Mouse (Mus musculus) ovary, postnatal 14 days (tissue): ENCODE measurements at regions not wholly inside any gene's neighbourhood (a gene's known extent, or its start where the extent isn't known, plus 50 kb on each side); places are given as distances from the start of the nearest gene placed in this dataset.

Source experiments
- DNase-seq: peaks from one replicate; pipeline ENCODE4 v3.0.0; 2022; ENCODE audit warnings: low spot score

- no peak for DNase-seq
Measured at GRCm38 (mm10) chr2:137974651-137975050, 281.7 kb upstream of the Btbd3 start.

DNA sequence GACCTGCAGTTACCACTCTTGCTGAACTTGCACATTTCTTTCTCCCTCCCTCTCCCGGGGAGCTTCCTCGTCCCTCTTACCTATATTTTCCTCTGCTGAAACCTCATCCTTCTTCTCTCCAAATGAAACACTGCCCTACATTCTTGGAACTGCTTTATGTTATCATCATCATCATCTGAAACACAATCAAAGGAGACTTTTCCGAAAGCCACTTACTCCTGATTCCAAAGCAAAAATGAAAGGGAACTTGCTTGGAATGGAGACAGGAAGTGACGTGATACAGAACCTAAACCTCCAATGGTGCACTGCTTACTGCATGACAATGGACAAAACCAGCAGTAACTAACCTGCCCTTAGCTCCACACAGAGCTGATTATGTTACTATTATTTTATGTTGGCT, 287.2 kb upstream of the Btbd3 start:
- DNase-seq = no peak

- DNase-seq = no peak
Measured at GRCm38 (mm10) chr2:137966460-137967076, 289.8 kb upstream of the Btbd3 start.

DNA sequence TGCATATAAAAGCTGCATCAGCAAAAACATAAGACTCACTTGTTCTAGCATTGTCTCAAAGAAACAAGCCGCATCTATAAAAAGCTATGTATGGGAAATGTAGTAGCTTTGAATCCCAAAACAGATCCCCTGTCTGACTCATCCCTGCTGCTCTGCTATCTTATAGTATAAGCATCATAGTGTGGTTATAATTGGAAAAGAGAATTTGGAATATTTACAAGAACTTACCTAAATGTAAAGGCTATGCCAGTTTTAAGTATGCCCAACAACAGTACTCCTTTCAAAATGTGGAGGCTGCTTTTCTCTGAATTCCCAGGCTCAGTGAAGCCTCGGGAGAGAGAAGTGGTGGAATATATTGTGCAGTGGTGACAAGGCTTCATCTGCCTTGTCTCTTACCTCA, 301.5 kb upstream of the Btbd3 start:
- DNase-seq = no peak

- DNase-seq = no peak
Measured at GRCm38 (mm10) chr2:137953144-137953543, 303.2 kb upstream of the Btbd3 start.

GRCm38 (mm10) chr2:137951942-137952341, 304.4 kb upstream of the Btbd3 start:
- DNase-seq = no peak

GRCm38 (mm10) chr2:137950931-137951330, 305.4 kb upstream of the Btbd3 start:
- DNase-seq = no peak

GRCm38 (mm10) chr2:137942753-137943152, 313.6 kb upstream of the Btbd3 start:
- peak; percentile 82 for DNase-seq

DNA sequence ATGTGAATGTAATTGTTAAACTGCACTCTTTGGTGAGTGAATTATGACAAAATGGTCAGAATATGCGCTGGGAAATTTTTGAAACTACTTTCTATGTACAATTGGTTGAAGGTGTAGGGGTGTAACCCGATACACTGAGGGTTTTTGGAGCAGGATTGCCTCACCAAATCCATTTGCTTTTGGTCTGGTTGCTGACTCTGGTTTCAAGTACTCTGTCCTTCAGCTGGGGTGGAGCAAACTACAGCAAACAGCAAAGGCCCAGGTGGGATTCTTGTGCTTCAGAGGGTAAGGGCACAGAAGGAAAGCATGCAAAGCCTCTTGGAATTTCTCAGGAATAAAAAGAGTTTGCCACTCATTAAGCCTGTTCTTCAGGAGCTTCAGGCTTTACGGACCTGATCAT, 316.8 kb upstream of the Btbd3 start:
- DNase-seq = no peak

DNA sequence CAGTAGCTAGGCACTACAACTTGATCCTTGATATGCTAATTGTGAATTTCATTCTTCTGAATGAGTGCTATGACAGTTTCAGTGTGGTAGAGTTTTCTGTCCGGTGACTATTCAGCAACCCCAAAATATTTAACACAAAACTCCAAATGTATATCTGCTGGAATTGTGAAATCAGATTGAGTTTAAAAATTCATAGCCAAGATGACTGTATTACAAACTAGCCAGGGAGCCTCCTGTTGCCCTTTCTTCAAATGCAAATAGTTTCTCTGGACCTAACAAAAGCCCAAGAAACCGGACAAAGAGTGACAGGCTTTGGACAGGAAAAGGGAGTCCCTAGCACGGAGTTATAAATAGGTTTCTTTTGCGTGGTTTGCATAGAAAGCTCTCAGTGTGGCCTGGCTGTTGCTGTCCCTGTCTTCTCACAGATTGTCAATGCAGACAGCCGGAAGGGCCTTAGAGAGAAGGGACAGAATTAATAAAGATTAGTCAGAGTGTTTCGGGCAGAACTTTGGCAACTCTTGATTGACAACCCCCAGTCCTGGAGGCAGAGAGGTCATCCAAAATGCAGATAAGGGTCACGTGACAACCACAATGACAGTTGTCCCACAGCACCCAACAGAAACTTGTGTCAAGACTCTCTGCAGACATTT, 317.4 kb upstream of the Btbd3 start:
- DNase-seq = no peak

DNA sequence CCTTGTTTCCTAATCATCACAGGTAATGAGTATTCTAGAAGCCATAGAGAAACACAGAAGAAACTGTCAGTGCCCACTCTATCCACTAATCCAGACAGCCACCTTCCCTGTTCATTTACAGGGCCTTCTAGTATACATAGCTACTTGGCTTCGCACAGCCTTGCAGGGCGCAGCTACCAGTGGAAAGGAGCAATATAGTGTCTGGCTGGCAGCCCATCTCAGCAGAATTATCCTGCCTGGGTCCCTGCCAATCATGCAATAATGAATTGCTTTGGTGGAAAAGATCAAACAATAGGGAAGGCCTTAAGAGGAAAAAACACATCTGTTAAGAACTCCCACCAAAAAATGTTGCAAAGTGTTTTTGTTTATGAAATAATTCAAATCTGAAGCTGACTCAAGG, 319.8 kb upstream of the Btbd3 start:
- DNase-seq = peak; percentile 22

DNA sequence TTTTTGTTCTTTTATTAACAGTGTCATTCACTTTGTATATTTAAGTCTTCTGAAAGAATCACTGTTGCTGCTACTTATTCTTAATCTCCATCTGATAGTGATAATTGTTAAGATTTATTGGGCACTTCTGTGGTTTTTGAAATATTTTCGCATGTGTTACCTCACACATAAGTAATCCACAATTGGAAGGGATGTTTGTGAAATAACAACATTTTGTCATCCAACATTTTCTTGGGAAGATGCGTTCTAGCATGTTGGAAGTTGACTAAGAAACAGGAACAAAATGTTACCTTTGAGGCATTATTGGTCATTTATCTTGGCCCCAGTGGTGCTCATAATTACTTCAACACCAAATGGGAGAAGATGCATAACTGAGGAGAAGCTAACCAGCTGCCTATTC, 323.4 kb upstream of the Btbd3 start:
- DNase-seq = no peak

GRCm38 (mm10) chr2:137932488-137932887, 323.9 kb upstream of the Btbd3 start:
- no peak for DNase-seq

GRCm38 (mm10) chr2:137925488-137925887, 330.9 kb upstream of the Btbd3 start:
- DNase-seq = no peak

DNA sequence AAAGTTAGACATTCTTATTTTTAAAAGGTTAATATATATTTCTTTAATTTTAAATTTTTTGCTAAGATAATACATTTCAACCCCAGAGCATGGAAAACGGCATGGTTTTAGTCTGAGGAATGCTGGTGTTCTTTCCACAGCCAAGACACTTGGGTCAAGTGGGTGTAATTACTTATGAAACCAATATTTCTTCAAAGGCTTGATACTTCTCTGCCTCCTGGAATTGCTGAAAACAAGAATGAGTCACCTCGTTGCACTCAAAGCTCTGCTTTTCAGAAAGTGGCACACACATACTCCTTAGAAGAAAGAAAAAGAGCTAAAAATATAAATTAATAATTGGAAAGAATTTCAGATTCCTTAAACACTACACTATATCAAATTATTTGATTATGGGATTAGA, 331.8 kb upstream of the Btbd3 start:
- no peak for DNase-seq

- no peak for DNase-seq
Measured at GRCm38 (mm10) chr2:137898425-137898824, 357.9 kb upstream of the Btbd3 start.

- no peak for DNase-seq
Measured at GRCm38 (mm10) chr2:137880211-137881031, 375.9 kb upstream of the Btbd3 start.

GRCm38 (mm10) chr2:137869676-137870075, 386.7 kb upstream of the Btbd3 start:
- DNase-seq = no peak

DNA sequence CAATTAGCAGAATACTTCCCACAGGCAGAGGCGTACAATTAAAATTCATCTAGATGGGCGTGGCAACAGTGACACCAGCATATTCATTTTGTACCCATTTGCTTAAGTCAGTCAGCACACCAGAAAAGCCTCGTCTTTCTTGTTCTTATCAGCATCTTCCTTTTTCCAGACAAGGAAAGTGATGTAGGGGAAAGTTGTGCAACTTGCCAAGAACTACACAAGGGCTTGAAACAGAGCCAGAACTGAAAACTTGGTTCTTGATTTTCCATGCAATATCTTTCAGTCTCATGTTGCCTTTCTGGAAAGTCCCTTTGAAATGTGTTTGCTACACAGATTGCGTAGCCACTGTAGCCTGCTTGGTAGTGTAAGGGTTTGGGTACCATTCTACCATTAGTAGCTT, 401.9 kb upstream of the Btbd3 start:
- no peak for DNase-seq

DNA sequence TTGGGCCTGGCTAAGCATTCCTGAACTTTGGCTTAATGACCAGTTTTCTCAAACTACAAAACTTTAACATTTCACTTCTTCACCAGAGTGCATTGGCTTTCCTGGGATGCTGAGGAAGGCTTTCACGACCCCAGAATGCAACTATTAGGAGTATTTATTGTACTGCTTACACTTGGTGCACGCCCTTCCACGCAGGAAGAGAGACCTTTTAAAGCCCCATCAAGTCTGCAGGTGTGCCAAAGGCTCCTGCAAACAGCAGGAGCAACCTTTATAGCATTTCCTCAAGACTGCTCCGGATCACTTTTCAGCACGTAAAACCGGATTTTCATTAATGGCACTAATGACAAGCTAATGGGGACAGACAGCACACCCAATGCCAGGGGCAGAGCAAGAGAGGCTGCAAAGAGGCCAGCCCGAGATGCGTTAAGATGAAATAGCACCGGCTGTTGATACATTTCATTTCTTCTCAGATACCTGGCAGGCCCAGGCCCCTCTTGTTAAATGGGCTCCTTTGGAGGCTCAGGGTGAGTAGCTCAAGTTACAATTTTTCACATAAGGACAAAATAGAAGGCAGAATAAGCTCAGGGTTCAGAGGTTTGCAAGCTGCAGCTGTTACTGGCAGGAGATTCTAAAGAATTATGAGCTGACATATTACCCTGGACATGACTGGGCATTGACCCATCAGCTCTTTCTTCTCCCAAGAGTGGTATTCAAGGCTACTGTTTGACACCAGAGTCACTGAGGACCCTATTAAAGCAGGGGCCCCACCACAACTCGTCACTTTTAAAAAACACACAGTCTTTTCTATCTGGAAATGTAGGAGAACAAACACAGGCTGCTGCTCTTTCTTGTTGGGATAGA, 402.7 kb upstream of the Btbd3 start:
- DNase-seq = no peak

DNA sequence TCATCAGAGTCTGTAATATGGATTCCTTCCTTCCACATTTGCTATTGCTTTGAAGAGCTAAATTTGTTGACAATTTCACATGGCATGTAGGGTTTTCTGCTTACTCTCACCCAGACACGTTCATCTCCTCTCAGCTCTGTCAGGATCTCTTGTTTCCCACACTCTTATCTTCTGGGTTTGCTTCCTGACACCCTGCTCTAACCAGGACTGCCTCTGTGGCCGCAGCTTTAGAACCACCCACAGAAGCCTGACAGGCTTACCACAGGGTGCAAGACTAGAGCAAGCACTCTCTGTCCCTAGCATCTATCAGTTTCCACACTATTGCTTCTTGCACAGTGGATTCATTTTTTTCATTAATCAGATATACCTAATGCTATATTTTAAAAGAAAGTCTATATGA, 408.5 kb upstream of the Btbd3 start:
- DNase-seq = no peak

- DNase-seq = no peak
Measured at GRCm38 (mm10) chr2:137827814-137828374, 428.5 kb upstream of the Btbd3 start.
